ENCODE assay signal across 8 mouse cellular contexts in the genomic region with DNA sequence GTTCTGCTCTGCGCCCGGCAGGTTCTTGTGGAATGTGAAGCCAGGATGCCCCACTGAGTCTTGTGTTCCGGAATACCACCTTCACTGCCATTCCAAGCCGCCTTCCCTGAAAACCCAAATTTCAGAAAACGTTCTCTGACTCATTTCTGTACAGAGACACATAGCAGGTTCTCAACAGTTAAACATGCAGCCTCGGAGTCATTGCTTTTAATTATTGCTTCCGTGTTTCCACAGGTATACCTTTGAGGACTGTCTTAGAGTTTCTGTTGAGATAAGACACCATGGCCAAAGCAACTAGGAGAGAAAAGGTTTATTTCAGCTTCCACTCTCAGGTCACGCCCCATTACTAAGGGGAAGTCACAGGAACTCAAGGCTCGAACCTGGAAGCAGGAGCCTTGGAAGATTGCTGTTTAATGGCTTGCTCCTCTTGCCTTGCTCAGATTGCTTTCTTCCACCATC. TPM values are rescaled to one million over a fixed set of nuclear protein-coding genes. Genes with fewer than 3 reads are reported as not detected.
A peak's percentile ranks its signal among the peaks of the same experiment; 100 is the strongest.
DNase-seq lines count a peak whose midpoint lies in the region; ATAC-seq lines count a peak whose summit lies in the region.

No protein-coding gene starts in this region.

- peak overlapping the region; percentile 73 for H3K4me2 ChIP-seq in heart, embryonic 16.5 days (ENCODE audit: low read depth, low read length)
- H3K4me2 ChIP-seq in hindbrain, embryonic 14.5 days (replicated peaks), result peak overlapping the region; percentile 60
- peak overlapping the region; percentile 79 for H3K4me2 ChIP-seq in midbrain, embryonic 12.5 days (replicated peaks)

- peak overlapping the region; percentile 54; the same call in 1 of the 2 replicates for H3K27ac ChIP-seq in heart, embryonic 16.5 days (ENCODE audit: low read length)
- H3K27ac ChIP-seq in hindbrain, embryonic 14.5 days, result peak overlapping the region; percentile 87
- peak overlapping the region; percentile 52 for H3K27ac ChIP-seq in midbrain, embryonic 12.5 days (replicated peaks)

- no peaks in the 10 kb centered on the region for H3K9me3 ChIP-seq in heart, embryonic 16.5 days (replicated peaks; ENCODE audit: control insufficient read depth, low read length)
- H3K9me3 ChIP-seq in hindbrain, embryonic 14.5 days (ENCODE audit: control insufficient read depth, low read length), result no peaks in the 10 kb centered on the region
- no peaks in the 10 kb centered on the region for H3K9me3 ChIP-seq in midbrain, embryonic 12.5 days

- peak overlapping the region; percentile 90 for H3K9ac ChIP-seq in heart, embryonic 16.5 days (ENCODE audit: low read length)
- peak overlapping the region; percentile 78 for H3K9ac ChIP-seq in hindbrain, embryonic 14.5 days
- peak overlapping the region; percentile 87 for H3K9ac ChIP-seq in midbrain, embryonic 12.5 days (replicated peaks)

- intact Hi-C loops in heart, postnatal 10 days (cut with DNase I), result no loop called here

- peaks cover 10% of the 10 kb centered on the region for H3K4me1 ChIP-seq in heart, embryonic 16.5 days (ENCODE audit: control insufficient read depth, insufficient read depth, low read length)
- peaks cover 17% of the 10 kb centered on the region for H3K4me1 ChIP-seq in hindbrain, embryonic 14.5 days (replicated peaks; ENCODE audit: control insufficient read depth, insufficient read depth, low read length)
- H3K4me1 ChIP-seq in midbrain, embryonic 12.5 days, result peaks cover 15% of the 10 kb centered on the region

- DNase-seq in heart, postnatal 10 days, result no peak
- peak; percentile 91 for DNase-seq in R1 (ENCODE audit: low read depth, low spot score)
- no peak for DNase-seq in hindbrain, embryonic 14.5 days (ENCODE audit: low spot score)
- DNase-seq in gastrocnemius, adult 18-20 months (ENCODE audit: low spot score), result no peak
- DNase-seq in retina, embryonic 14.5 days (ENCODE audit: low spot score), result no peak
- DNase-seq in embryo, embryonic 10 days (ENCODE audit: low spot score), result no peak

- H3K36me3 ChIP-seq in heart, embryonic 16.5 days (ENCODE audit: control insufficient read depth, insufficient read depth), result 0 out of 2 replicates have a peak, but pooled peaks cover 6% of the 10 kb centered on the region
- peaks cover 4% of the 10 kb centered on the region; the same call in 1 of the 2 replicates for H3K36me3 ChIP-seq in hindbrain, embryonic 14.5 days (replicated peaks; ENCODE audit: control insufficient read depth, insufficient read depth)
- peaks cover 12% of the 10 kb centered on the region; the same call in 1 of the 2 replicates for H3K36me3 ChIP-seq in midbrain, embryonic 12.5 days

- ATAC-seq in heart, embryonic 16.5 days (replicated peaks; ENCODE audit: extremely low read depth, insufficient read depth, low FRiP score), result no peak
- no peak for ATAC-seq in hindbrain, embryonic 14.5 days (ENCODE audit: low FRiP score)
- no peak; the same call in 1 of the 2 replicates for ATAC-seq in midbrain, embryonic 12.5 days (ENCODE audit: low FRiP score, low read depth)

- peak overlapping the region; percentile 77 for H3K4me3 ChIP-seq in heart, embryonic 16.5 days (ENCODE audit: low read length)
- peak overlapping the region; percentile 71 for H3K4me3 ChIP-seq in hindbrain, embryonic 14.5 days (replicated peaks; ENCODE audit: low read length)
- peak overlapping the region; percentile 82 for H3K4me3 ChIP-seq in midbrain, embryonic 12.5 days

- WGBS in heart, embryonic 16.5 days, result 18% methylated on average over 9 of the region's 9 CpGs
- 20% methylated on average over 9 of the region's 9 CpGs for WGBS in hindbrain, embryonic 14.5 days
- 28% methylated on average over 9 of the region's 9 CpGs for WGBS in midbrain, embryonic 12.5 days

- no peaks in the 10 kb centered on the region for H3K27me3 ChIP-seq in heart, embryonic 16.5 days (ENCODE audit: control insufficient read depth, insufficient read depth, low read length)
- H3K27me3 ChIP-seq in hindbrain, embryonic 14.5 days (ENCODE audit: control insufficient read depth, insufficient read depth, low read length), result no peaks in the 10 kb centered on the region
- H3K27me3 ChIP-seq in midbrain, embryonic 12.5 days, result no peaks in the 10 kb centered on the region

RNA-seq across cellular contexts. Expression of gene Ccdc43, which starts 0.5 kb away (rescaled TPM):
- 34.4 and 38.2 TPM in 2 replicates for polyA plus RNA-seq in heart, embryonic 16.5 days (2015; fragmentation: Nextera tagmentation; extraction: Ambion mirVana)
- total RNA-seq in heart, postnatal 10 days (2021), result 10 to 100 TPM; 19.7 to 22.7 TPM
- 31.3 and 38.4 TPM in 2 replicates for polyA plus RNA-seq in hindbrain, embryonic 14.5 days (2014; fragmentation: Nextera tagmentation; extraction: Ambion mirVana)
- polyA plus RNA-seq in midbrain, embryonic 12.5 days (2016; fragmentation: Nextera tagmentation; extraction: Ambion mirVana), result 47.9 and 56.3 TPM in 2 replicates
- 10 to 100 TPM; 74.4 to 79.7 TPM for total RNA-seq in gastrocnemius, adult 18-20 months (2021)

RNA-seq across cellular contexts. Expression of gene Meioc, which starts 34.5 kb away (rescaled TPM):
- 0.28 and 0.40 TPM in 2 replicates for polyA plus RNA-seq in heart, embryonic 16.5 days (2015; fragmentation: Nextera tagmentation; extraction: Ambion mirVana)
- total RNA-seq in heart, postnatal 10 days (2021), result under 1 TPM in 1 of 2 experiments, not detected in 1; 0.05 TPM
- 0.16 TPM in 1 of 2 replicates, not detected in the other for polyA plus RNA-seq in hindbrain, embryonic 14.5 days (2014; fragmentation: Nextera tagmentation; extraction: Ambion mirVana)
- polyA plus RNA-seq in midbrain, embryonic 12.5 days (2016; fragmentation: Nextera tagmentation; extraction: Ambion mirVana), result 0.31 and 0.47 TPM in 2 replicates
- not detected for total RNA-seq in gastrocnemius, adult 18-20 months (2021)
